Mouse (Mus musculus) spleen, adult 18-20 months (tissue): ENCODE results near the gene Plk1.
A peak's percentile ranks its signal among the peaks of the same experiment; 100 is the strongest.

ENCODE experiments used
- DNase-seq, 2 experiments: peaks; one replicate each; pipeline ENCODE4 v3.0.0; 2022; ENCODE audit warnings: mixed read lengths in 2 of 2

Plk1 gene

GRCm38 (mm10) chr7:122196771-122197170, 37.5 kb downstream of the Plk1 start:
- no peak for DNase-seq

GRCm38 (mm10) chr7:122197306-122197705, 38.1 kb downstream of the Plk1 start:
- peak in 1 of 2 experiments; percentile 48 for DNase-seq

- DNase-seq: no peak
These were observed 40.1 kb downstream of the Plk1 start for GRCm38 (mm10) chr7:122199296-122199695.

GRCm38 (mm10) chr7:122203936-122204335, 44.7 kb downstream of the Plk1 start:
- DNase-seq: no peak

GRCm38 (mm10) chr7:122206121-122206520, 46.9 kb downstream of the Plk1 start:
- no peak for DNase-seq

- DNase-seq: no peak
These were observed 49.2 kb downstream of the Plk1 start for GRCm38 (mm10) chr7:122208276-122209021.

GRCm38 (mm10) chr7:122219315-122219801, 60.1 kb downstream of the Plk1 start, which contains the start of gene Chp2:
Gene Chp2, plus strand, starts transcription at chr7:122219496.
- DNase-seq: peak in 1 of 2 experiments; percentile 10
